Mouse (Mus musculus): ENCODE data around the gene Tmod3. TPM values are rescaled to one million over a fixed set of nuclear protein-coding genes. Genes with fewer than 3 reads are reported as not detected.
"Not testable (repeated sequence)": the region's sequence is repeated elsewhere in the genome, so short reads cannot be mapped to it uniquely, and the experiment has no call there.

Gene Tmod3
- polyA plus RNA-seq, 1 experiment from 2014 or later = 106 TPM

- no peaks in the 10 kb centered on the region for H3K9me3 ChIP-seq (replicated peaks)
- H3K27me3 ChIP-seq (ENCODE audit: low read depth, poor library complexity, severe bottlenecking) = no peaks in the 10 kb centered on the region
- WGBS = 85% methylated on average over 12 of the region's 12 CpGs
- no peak overlapping the region for H3K27ac ChIP-seq
- DNase-seq (ENCODE audit: low spot score) = no peak
- 0 out of 2 replicates have a peak, but pooled peaks cover 3% of the 10 kb centered on the region for H3K36me3 ChIP-seq
- H3K4me3 ChIP-seq = no peak overlapping the region
- H3K4me1 ChIP-seq = peaks cover 16% of the 10 kb centered on the region
Measured at GRCm38 (mm10) chr9:75546885-75547553, 12.4 kb downstream of the Tmod3 start.

- H3K9me3 ChIP-seq (replicated peaks) = no peaks in the 10 kb centered on the region
- no peaks in the 10 kb centered on the region for H3K27me3 ChIP-seq (ENCODE audit: low read depth, poor library complexity, severe bottlenecking)
- H3K4me3 ChIP-seq = no peak overlapping the region
- WGBS = 87% methylated on average over 8 of the region's 8 CpGs
- H3K36me3 ChIP-seq = 0 out of 2 replicates have a peak, but pooled peaks cover 3% of the 10 kb centered on the region
- H3K4me1 ChIP-seq = peaks cover 16% of the 10 kb centered on the region
- no peak overlapping the region for H3K27ac ChIP-seq
- no peak for DNase-seq (ENCODE audit: low spot score)
Measured at GRCm38 (mm10) chr9:75545514-75545913, 13.9 kb downstream of the Tmod3 start.

- peak; percentile 44 for DNase-seq (ENCODE audit: low spot score)
- WGBS = 11% methylated on average over 5 of the region's 5 CpGs
Measured at GRCm38 (mm10) chr9:75541497-75541896, 18.0 kb downstream of the Tmod3 start.

GRCm38 (mm10) chr9:75536422-75536821 is 23.0 kb downstream of the Tmod3 start:
- Histone ChIP-seq H3K4me1 (peaks cover 4% of the 10 kb centered on the region), H3K9me3 (replicated peaks) (no peaks in the 10 kb centered on the region), H3K27me3 (ENCODE audit: low read depth, poor library complexity, severe bottlenecking) (no peaks in the 10 kb centered on the region), H3K4me3 (no peak overlapping the region), H3K36me3 (no peaks in the 10 kb centered on the region), H3K27ac (no peak overlapping the region)
- DNase-seq (ENCODE audit: low spot score) = no peak
- WGBS = 86% methylated on average over 1 of the region's 1 CpGs

More at GRCm38 (mm10) chr9:75541497-75541896, 18.0 kb downstream of the Tmod3 start:
- Histone ChIP-seq H3K4me1 (peaks cover 16% of the 10 kb centered on the region), H3K9me3 (replicated peaks) (no peaks in the 10 kb centered on the region), H3K27me3 (ENCODE audit: low read depth, poor library complexity, severe bottlenecking) (no peaks in the 10 kb centered on the region), H3K27ac (peak overlapping the region; percentile 54), H3K4me3 (0 out of 2 replicates have a peak overlapping the region, but pooled peaks have one; percentile 8), H3K36me3 (0 out of 2 replicates have a peak, but pooled peaks cover 3% of the 10 kb centered on the region)

- WGBS = 94% methylated on average over 8 of the region's 8 CpGs
- Histone ChIP-seq H3K9me3 (replicated peaks) (no peaks in the 10 kb centered on the region), H3K4me1 (no peaks in the 10 kb centered on the region), H3K4me3 (no peak overlapping the region), H3K36me3 (peaks cover 11% of the 10 kb centered on the region), H3K27ac (no peak overlapping the region), H3K27me3 (ENCODE audit: low read depth, poor library complexity, severe bottlenecking) (no peaks in the 10 kb centered on the region)
- DNase-seq (ENCODE audit: low spot score) = no peak
Measured at GRCm38 (mm10) chr9:75534431-75534962, 25.0 kb downstream of the Tmod3 start.

GRCm38 (mm10) chr9:75532989-75533388 is 26.5 kb downstream of the Tmod3 start:
- not testable (repeated sequence) for H3K27me3 ChIP-seq (ENCODE audit: low read depth, poor library complexity, severe bottlenecking); DNase-seq (ENCODE audit: low spot score); H3K27ac ChIP-seq; H3K9me3 ChIP-seq (replicated peaks); H3K4me1 ChIP-seq; H3K4me3 ChIP-seq
- 84% methylated on average over 9 of the region's 9 CpGs for WGBS
- peaks cover 24% of the 10 kb centered on the region for H3K36me3 ChIP-seq

DNA sequence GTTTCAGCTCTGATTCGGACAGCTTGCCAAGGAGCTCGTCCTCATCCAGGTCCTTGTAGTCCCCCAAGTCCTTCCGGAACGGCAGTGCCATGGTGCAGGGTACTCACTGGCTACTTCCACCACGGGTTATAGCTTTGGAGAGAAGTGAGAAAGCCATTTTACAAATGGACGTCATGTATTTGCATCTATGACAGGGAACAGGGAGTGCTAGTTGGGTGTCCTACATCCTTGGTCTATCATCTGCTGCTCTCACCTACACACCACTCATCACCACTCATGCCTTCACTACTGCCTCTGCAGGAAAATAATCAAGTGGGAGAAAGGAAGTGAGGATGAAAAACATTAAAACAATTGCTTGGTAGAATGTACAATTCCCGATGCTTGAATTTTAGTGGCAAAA is 27.0 kb downstream of the Tmod3 start:
- H3K27ac ChIP-seq = no peak overlapping the region
- peaks cover 29% of the 10 kb centered on the region for H3K36me3 ChIP-seq
- H3K4me1 ChIP-seq = no peaks in the 10 kb centered on the region
- 95% methylated on average over 7 of the region's 7 CpGs for WGBS
- DNase-seq (ENCODE audit: low spot score) = no peak
- H3K4me3 ChIP-seq = no peak overlapping the region
- H3K9me3 ChIP-seq (replicated peaks) = no peaks in the 10 kb centered on the region
- H3K27me3 ChIP-seq (ENCODE audit: low read depth, poor library complexity, severe bottlenecking) = no peaks in the 10 kb centered on the region

DNA sequence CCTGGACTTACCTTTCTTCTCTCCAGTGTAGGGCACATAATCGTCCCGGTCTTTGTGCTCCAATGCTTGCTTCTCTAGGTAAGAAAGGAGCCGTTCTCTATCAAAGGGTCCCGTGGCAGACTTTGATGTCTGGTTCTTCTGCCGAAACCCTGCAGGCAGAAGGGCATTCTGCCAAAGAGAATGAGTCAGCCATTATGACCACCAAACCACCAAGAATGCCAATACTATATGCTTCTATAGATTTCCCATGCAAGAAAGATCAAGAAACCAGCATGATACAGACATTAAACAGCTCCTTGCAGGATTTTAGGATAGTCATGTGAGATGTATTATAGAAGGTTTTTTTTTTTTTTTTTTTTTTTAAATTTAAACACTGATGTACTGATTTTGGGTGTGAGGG is 30.1 kb downstream of the Tmod3 start:
- no peaks in the 10 kb centered on the region for H3K9me3 ChIP-seq (replicated peaks)
- 92% methylated on average over 5 of the region's 5 CpGs for WGBS
- peaks cover 34% of the 10 kb centered on the region for H3K36me3 ChIP-seq
- H3K4me1 ChIP-seq = no peaks in the 10 kb centered on the region
- H3K4me3 ChIP-seq = no peak overlapping the region
- no peaks in the 10 kb centered on the region for H3K27me3 ChIP-seq (ENCODE audit: low read depth, poor library complexity, severe bottlenecking)
- no peak overlapping the region for H3K27ac ChIP-seq
- DNase-seq (ENCODE audit: low spot score) = no peak

GRCm38 (mm10) chr9:75528096-75528495 is 31.4 kb downstream of the Tmod3 start:
- WGBS = 96% methylated on average over 9 of the region's 9 CpGs
- peaks cover 34% of the 10 kb centered on the region for H3K36me3 ChIP-seq
- H3K4me3 ChIP-seq = no peak overlapping the region
- H3K27me3 ChIP-seq (ENCODE audit: low read depth, poor library complexity, severe bottlenecking) = no peaks in the 10 kb centered on the region
- H3K27ac ChIP-seq = no peak overlapping the region
- no peaks in the 10 kb centered on the region for H3K9me3 ChIP-seq (replicated peaks)
- no peaks in the 10 kb centered on the region for H3K4me1 ChIP-seq
- DNase-seq (ENCODE audit: low spot score) = no peak

GRCm38 (mm10) chr9:75527368-75528059 is 31.9 kb downstream of the Tmod3 start:
- Histone ChIP-seq H3K36me3 (peaks cover 34% of the 10 kb centered on the region), H3K4me1 (no peaks in the 10 kb centered on the region), H3K27ac (no peak overlapping the region), H3K4me3 (no peak overlapping the region), H3K27me3 (ENCODE audit: low read depth, poor library complexity, severe bottlenecking) (no peaks in the 10 kb centered on the region), H3K9me3 (replicated peaks) (no peaks in the 10 kb centered on the region)
- WGBS = 91% methylated on average over 13 of the region's 13 CpGs
- DNase-seq (ENCODE audit: low spot score) = no peak

- Histone ChIP-seq H3K4me3 (no peak overlapping the region), H3K36me3 (peaks cover 23% of the 10 kb centered on the region), H3K9me3 (replicated peaks) (no peaks in the 10 kb centered on the region), H3K27ac (no peak overlapping the region), H3K4me1 (no peaks in the 10 kb centered on the region), H3K27me3 (ENCODE audit: low read depth, poor library complexity, severe bottlenecking) (no peaks in the 10 kb centered on the region)
- no peak for DNase-seq (ENCODE audit: low spot score)
- 82% methylated on average over 6 of the region's 6 CpGs for WGBS
Measured at GRCm38 (mm10) chr9:75523646-75524045, 35.8 kb downstream of the Tmod3 start.

DNA sequence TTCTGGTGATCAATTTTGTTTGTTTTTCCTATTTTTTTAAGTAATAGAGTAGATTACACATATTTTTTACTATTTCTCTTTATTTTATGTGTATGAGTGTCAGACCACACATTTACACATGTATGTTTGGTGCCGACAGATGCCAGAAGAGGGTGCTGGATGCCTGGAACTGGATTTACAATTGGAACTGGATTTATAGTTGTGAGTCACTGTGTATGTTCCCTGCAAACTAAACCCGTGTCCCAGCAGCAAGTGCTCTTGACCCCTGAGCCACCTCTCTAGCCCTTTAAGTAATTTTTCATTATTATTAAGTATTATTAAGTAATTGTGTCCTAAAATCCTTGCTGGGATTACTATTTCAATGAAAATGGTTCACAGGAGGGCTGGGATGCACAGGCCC is 37.2 kb downstream of the Tmod3 start:
- H3K27ac ChIP-seq = no peak overlapping the region
- no peaks in the 10 kb centered on the region for H3K27me3 ChIP-seq (ENCODE audit: low read depth, poor library complexity, severe bottlenecking)
- no peaks in the 10 kb centered on the region for H3K9me3 ChIP-seq (replicated peaks)
- H3K4me1 ChIP-seq = no peaks in the 10 kb centered on the region
- no peak for DNase-seq (ENCODE audit: low spot score)
- H3K4me3 ChIP-seq = no peak overlapping the region
- 78% methylated on average over 2 of the region's 2 CpGs for WGBS
- peaks cover 12% of the 10 kb centered on the region for H3K36me3 ChIP-seq

- Histone ChIP-seq H3K36me3 (peaks cover 12% of the 10 kb centered on the region), H3K9me3 (replicated peaks) (no peaks in the 10 kb centered on the region), H3K4me1 (no peaks in the 10 kb centered on the region), H3K4me3 (no peak overlapping the region), H3K27ac (no peak overlapping the region), H3K27me3 (ENCODE audit: low read depth, poor library complexity, severe bottlenecking) (no peaks in the 10 kb centered on the region)
- WGBS = 59% methylated on average over 4 of the region's 4 CpGs
- no peak for DNase-seq (ENCODE audit: low spot score)
Measured at GRCm38 (mm10) chr9:75521788-75522187, 37.7 kb downstream of the Tmod3 start.
